Mouse (Mus musculus) heart, embryonic 14.5 days (tissue): Measurements from ENCODE around the gene Slc25a24. TPM values are rescaled to one million over a fixed set of nuclear protein-coding genes. Genes with fewer than 3 reads are reported as not detected.

Experiments used
- ATAC-seq: fragments of 200-750 bp; cut with Nextera tagmentation; 2 replicates; pipeline ENCODE4 v1.8.0; 2017; ENCODE audit warnings: low read depth, moderate TSS enrichment; ENCODE audit not compliant: insufficient number of reproducible peaks, insufficient read depth, low FRiP score
- H3K27ac ChIP-seq, 2 experiments: fragments of 200-500 bp in 1 of 2; fragments of 300-500 bp in 1 of 2; sonication (generic) in 1 of 2; replicated peaks in 1 of 2; 2 replicates each; pipeline ENCODE4 v1.5.1; 2012 to 2014; ENCODE audit warnings: low read depth in 2 of 2, low read length in 2 of 2, control low read depth in 1 of 2, mild to moderate bottlenecking in 1 of 2, mixed read lengths in 1 of 2; ENCODE audit not compliant: control insufficient read depth in 1 of 2, insufficient read depth in 1 of 2
- H3K27me3 ChIP-seq: fragments of 300-500 bp; sonication (generic); 2 replicates; pipeline ENCODE4 v1.6.1; 2014; ENCODE audit warnings: mild to moderate bottlenecking, low read length, control low read depth; ENCODE audit not compliant: control insufficient read depth, insufficient read depth
- H3K36me3 ChIP-seq: fragments of 300-500 bp; sonication (generic); 2 replicates; pipeline ENCODE4 v1.6.1; 2014; ENCODE audit warnings: mild to moderate bottlenecking, control low read depth, low read length, mixed read lengths; ENCODE audit not compliant: control insufficient read depth, insufficient read depth
- H3K4me1 ChIP-seq, 2 experiments: fragments of 200-500 bp in 1 of 2; fragments of 300-500 bp in 1 of 2; sonication (generic) in 1 of 2; 2 replicates each; pipeline ENCODE4 v1.6.1; 2012 to 2014; ENCODE audit warnings: low read length in 2 of 2, control low read depth in 1 of 2, mixed read lengths in 1 of 2; ENCODE audit not compliant: control insufficient read depth in 2 of 2, insufficient read depth in 2 of 2
- H3K4me2 ChIP-seq: fragments of 300-500 bp; sonication (generic); 2 replicates; pipeline ENCODE4 v1.6.1; 2014; ENCODE audit warnings: mild to moderate bottlenecking, low read length
- H3K4me3 ChIP-seq, 2 experiments: fragments of 200-500 bp in 1 of 2; fragments of 300-500 bp in 1 of 2; sonication (generic) in 1 of 2; 2 replicates each; pipeline ENCODE4 v1.5.1; 2012 to 2014; ENCODE audit warnings: low read length in 2 of 2, mild to moderate bottlenecking in 2 of 2, control low read depth in 1 of 2, low read depth in 1 of 2, moderate library complexity in 1 of 2; ENCODE audit not compliant: control insufficient read depth in 1 of 2, insufficient read depth in 1 of 2
- H3K9ac ChIP-seq: fragments of 300-500 bp; sonication (generic); 2 replicates; pipeline ENCODE4 v1.6.1; 2014; ENCODE audit warnings: mild to moderate bottlenecking, low read length
- H3K9me3 ChIP-seq: fragments of 300-500 bp; sonication (generic); 2 replicates; pipeline ENCODE4 v1.6.1; 2016; ENCODE audit warnings: low read length, control low read depth; ENCODE audit not compliant: control insufficient read depth
- WGBS: fragments of 180-500 bp; shearing (Covaris S2); extraction: QIAGEN DNeasy Blood & Tissue Kit; methylation state at CpG from one replicate; pipeline ENCODE4 v1.1.7; 2014; 5-methylcytosine and 5-hydroxymethylcytosine counted together
- polyA plus RNA-seq: library from polyadenylated mRNA; unstranded; fragments of >200 nt; fragmentation: Nextera tagmentation; extraction: Ambion mirVana; gene quantifications from 2 replicates; pipeline ENCODE4 v1.2.1, GENCODE M21; 2014

The Slc25a24 gene
- polyA plus RNA-seq, 1 experiment from 2014 or later, result 26.1 TPM

GRCm38 (mm10) chr3:109165214-109165829, 42.4 kb downstream of the Slc25a24 start:
- H3K4me2 ChIP-seq, result no peak overlapping the region
- no peak overlapping the region for H3K4me3 ChIP-seq
- H3K27me3 ChIP-seq, result no peaks in the 10 kb centered on the region
- WGBS, result 84% methylated on average over 8 of the region's 8 CpGs
- no peak overlapping the region for H3K27ac ChIP-seq
- H3K9me3 ChIP-seq, result no peaks in the 10 kb centered on the region
- no peak for ATAC-seq
- no peak overlapping the region for H3K9ac ChIP-seq
- H3K4me1 ChIP-seq, result peaks cover 0 to 6% of the 10 kb centered on the region in 2 experiments; a peak in 1 of 4 replicates
- H3K36me3 ChIP-seq, result peaks cover 82% of the 10 kb centered on the region

GRCm38 (mm10) chr3:109169121-109169520, 46.2 kb downstream of the Slc25a24 start:
- H3K9me3 ChIP-seq, result no peaks in the 10 kb centered on the region
- no peak overlapping the region for H3K4me2 ChIP-seq
- H3K4me3 ChIP-seq, result no peak overlapping the region
- H3K27ac ChIP-seq, result no peak overlapping the region
- peaks cover 0 to 4% of the 10 kb centered on the region in 2 experiments; a peak in 1 of 4 replicates for H3K4me1 ChIP-seq
- ATAC-seq, result no peak
- H3K36me3 ChIP-seq, result peaks cover 54% of the 10 kb centered on the region
- H3K9ac ChIP-seq, result no peak overlapping the region
- H3K27me3 ChIP-seq, result no peaks in the 10 kb centered on the region
- 87% methylated on average over 2 of the region's 2 CpGs for WGBS

- H3K9me3 ChIP-seq, result no peaks in the 10 kb centered on the region
- no peak overlapping the region for H3K4me2 ChIP-seq
- H3K4me3 ChIP-seq, result no peak overlapping the region
- H3K9ac ChIP-seq, result no peak overlapping the region
- WGBS, result 24% methylated on average over 15 of the region's 15 CpGs
- H3K4me1 ChIP-seq, result no peaks in the 10 kb centered on the region
- peaks cover 39% of the 10 kb centered on the region for H3K36me3 ChIP-seq
- no peak overlapping the region for H3K27ac ChIP-seq
- no peak for ATAC-seq
- no peaks in the 10 kb centered on the region for H3K27me3 ChIP-seq
Measured at GRCm38 (mm10) chr3:109171070-109171778, 48.3 kb downstream of the Slc25a24 start.

GRCm38 (mm10) chr3:109174394-109174793, 51.4 kb downstream of the Slc25a24 start:
- Histone ChIP-seq H3K9ac (no peak overlapping the region), H3K9me3 (no peaks in the 10 kb centered on the region), H3K27me3 (no peaks in the 10 kb centered on the region), H3K4me3 (no peak overlapping the region), H3K27ac (no peak overlapping the region), H3K4me2 (no peak overlapping the region), H3K4me1 (peaks cover 0 to 3% of the 10 kb centered on the region in 2 experiments; a peak in 1 of 4 replicates), H3K36me3 (peaks cover 12% of the 10 kb centered on the region)
- 80% methylated on average over 5 of the region's 5 CpGs for WGBS
- ATAC-seq, result no peak

GRCm38 (mm10) chr3:109178705-109179104, 55.8 kb downstream of the Slc25a24 start:
- ATAC-seq, result no peak
- no peak overlapping the region for H3K9ac ChIP-seq
- H3K4me1 ChIP-seq, result peaks cover 0 to 3% of the 10 kb centered on the region in 2 experiments; a peak in 1 of 4 replicates
- H3K9me3 ChIP-seq, result no peaks in the 10 kb centered on the region
- 46% methylated on average over 6 of the region's 6 CpGs for WGBS
- H3K36me3 ChIP-seq, result no peaks in the 10 kb centered on the region
- H3K4me3 ChIP-seq, result no peak overlapping the region
- no peak overlapping the region for H3K4me2 ChIP-seq
- H3K27ac ChIP-seq, result no peak overlapping the region
- no peaks in the 10 kb centered on the region for H3K27me3 ChIP-seq

GRCm38 (mm10) chr3:109179528-109180076, 56.7 kb downstream of the Slc25a24 start:
- no peak overlapping the region for H3K4me3 ChIP-seq
- H3K27me3 ChIP-seq, result no peaks in the 10 kb centered on the region
- no peaks in the 10 kb centered on the region for H3K9me3 ChIP-seq
- no peak overlapping the region for H3K9ac ChIP-seq
- no peak for ATAC-seq
- no peak overlapping the region for H3K4me2 ChIP-seq
- WGBS, result 68% methylated on average over 6 of the region's 6 CpGs
- no peak overlapping the region for H3K27ac ChIP-seq
- peaks cover 0 to 3% of the 10 kb centered on the region in 2 experiments; a peak in 1 of 4 replicates for H3K4me1 ChIP-seq
- no peaks in the 10 kb centered on the region for H3K36me3 ChIP-seq

- no peak for ATAC-seq
- H3K4me2 ChIP-seq, result no peak overlapping the region
- H3K27me3 ChIP-seq, result no peaks in the 10 kb centered on the region
- H3K4me3 ChIP-seq, result no peak overlapping the region
- no peak overlapping the region for H3K27ac ChIP-seq
- H3K9me3 ChIP-seq, result no peaks in the 10 kb centered on the region
- 85% methylated on average over 2 of the region's 2 CpGs for WGBS
- no peak overlapping the region for H3K9ac ChIP-seq
- no peaks in the 10 kb centered on the region for H3K4me1 ChIP-seq
- H3K36me3 ChIP-seq, result no peaks in the 10 kb centered on the region
Measured at GRCm38 (mm10) chr3:109196166-109196565, 73.2 kb downstream of the Slc25a24 start.
